Mouse (Mus musculus): ENCODE results near the gene Col16a1. TPM values are rescaled to one million over a fixed set of nuclear protein-coding genes. Genes with fewer than 3 reads are reported as not detected.

Gene Col16a1
- 10 to 100 TPM; 12.4 to 16.3 TPM for total RNA-seq (2021)

DNA sequence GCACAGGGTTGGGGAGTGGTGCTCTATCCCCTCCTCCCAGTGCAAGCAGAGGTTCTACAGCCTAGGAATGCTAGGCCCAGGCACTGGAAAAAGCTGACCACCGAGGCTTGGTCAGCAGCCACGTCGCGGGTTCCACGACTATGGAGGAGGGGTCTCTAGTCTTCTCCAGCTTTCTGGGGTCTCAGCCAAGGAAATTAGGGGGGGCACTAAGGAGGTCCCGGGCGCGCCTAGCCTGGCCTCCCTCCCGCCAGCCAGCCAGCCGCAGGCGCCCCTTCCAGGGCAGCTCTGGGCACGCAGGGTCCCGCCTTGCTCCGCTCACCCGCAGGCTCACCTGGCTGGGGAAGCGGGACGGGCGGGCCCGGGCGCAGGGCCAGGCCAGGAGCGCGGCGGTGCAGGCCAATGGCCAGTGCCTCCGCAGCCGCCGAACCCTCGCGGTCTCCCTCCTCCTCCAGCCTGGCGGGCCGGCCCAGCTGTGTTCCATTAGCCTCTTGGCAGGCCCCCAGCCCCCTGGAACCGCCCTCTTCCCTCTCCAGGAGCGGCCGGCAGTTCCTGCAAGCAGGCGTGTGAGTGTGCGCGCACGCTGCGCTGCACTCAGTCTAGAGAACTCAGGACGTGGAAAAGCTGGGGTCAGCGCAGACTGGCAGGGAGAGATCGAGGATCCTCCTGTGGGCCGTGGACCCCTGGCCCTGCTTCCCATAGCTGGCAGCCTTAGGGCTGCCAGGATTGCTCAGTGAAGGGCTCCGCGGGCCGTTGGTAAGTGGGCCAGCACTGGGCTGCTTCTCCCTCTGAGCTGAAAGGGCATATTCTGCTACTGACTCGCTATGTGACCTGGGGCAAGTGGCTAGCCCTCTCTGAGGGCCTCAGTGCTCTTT lies at the start of gene Col16a1:
Gene Col16a1, plus strand, starts transcription at position 510 of the 872 bp plus-strand sequence.
- DNase-seq, result peak; percentile 72 to 77

DNA sequence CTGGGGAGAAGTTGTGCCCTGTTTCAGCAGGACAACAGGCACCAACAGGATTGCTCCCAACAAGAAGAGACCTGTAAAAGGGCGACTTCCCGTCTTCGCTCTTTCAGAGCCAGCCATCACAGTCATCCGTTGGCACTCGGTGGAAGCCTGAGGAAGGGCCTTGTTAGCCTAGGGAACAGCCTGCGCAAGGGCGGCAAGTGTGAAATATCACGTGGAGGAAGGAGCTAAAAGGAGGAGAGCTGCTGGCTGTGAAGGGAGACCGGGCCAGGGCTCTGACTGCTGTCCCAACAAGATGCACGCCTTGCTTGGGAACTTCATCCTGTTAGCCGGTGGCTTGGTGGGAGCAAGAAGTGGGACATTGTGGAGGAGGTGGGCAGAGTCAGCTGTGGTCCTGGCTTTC lies 49.5 kb upstream of the Col16a1 start:
- no peak for DNase-seq

DNA sequence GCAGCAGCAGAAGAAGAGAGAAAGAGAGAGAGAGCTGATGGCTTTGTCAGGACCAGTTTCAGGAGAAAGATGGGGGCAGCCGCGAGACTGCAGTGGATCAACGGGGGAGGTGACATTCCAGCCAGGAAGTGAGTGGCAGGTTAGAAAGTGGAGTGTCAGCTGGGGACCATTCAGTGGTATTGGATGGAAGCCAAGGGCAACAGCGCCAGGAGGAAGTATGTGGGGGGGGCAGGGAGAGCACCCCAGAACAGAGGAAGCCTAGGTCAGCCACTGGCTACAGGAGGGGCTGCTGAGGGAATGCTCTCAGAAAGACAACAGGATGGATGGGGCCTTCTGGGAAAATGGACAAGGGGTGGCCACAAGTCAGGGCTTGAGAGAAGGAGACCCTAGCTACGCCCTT lies 45.9 kb upstream of the Col16a1 start:
- DNase-seq, result no peak

DNA sequence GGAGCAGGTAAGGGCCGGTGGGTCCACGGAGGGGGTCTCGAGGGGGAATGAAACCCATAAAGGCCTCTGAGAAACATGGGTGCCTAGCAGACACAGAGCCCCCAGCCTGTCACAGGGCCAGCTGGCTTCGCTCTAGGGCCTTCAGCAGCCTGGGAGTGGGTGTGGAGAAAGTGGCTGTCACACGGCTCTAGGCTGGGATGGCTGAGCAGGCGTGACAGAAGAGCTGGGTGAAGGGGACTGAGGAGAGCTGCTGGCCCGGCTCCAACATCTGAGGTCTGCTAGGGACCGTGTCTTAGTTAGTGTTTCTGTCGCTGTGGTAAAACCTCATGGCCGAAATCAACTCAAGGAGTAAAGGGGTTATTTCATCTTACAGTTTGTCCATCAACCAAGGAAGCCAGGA lies 45.5 kb upstream of the Col16a1 start:
- DNase-seq, result no peak

DNA sequence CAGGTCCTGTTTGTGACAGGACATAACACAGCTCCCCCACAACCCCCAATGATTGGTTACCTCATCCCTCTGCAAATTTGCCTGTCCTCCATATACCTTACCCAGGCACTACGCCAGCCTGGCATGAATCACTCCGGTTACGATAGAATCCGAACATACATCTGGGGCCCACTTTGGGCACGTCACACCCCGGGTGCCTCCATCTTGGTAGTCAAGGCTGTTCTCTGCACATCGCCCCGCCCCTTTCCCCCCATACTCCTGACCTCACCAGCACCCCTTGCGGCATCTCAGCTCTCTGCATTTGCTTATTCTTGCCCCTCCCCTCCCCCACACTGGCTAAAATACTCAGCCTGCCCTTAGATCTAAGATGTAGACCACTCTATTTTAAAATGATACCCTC lies 42.0 kb upstream of the Col16a1 start:
- DNase-seq, result no peak

DNA sequence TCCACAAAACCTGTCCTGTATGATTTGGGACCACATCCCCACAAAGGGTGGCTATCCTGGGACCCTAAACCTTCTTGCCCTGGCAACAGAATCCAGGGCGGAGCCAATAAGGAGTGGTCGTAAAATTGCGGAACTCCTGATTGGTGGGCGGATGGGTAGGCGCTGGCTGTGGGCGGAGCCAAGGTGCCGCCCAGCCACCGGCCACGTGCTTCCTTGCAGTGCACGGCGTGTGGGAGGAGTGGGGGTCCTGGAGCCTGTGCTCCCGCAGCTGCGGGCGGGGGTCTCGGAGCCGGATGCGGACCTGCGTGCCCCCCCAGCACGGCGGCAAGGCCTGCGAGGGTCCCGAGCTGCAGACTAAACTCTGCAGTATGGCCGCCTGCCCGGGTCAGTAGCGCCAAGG lies 41.1 kb upstream of the Col16a1 start:
- DNase-seq, result no peak

DNA sequence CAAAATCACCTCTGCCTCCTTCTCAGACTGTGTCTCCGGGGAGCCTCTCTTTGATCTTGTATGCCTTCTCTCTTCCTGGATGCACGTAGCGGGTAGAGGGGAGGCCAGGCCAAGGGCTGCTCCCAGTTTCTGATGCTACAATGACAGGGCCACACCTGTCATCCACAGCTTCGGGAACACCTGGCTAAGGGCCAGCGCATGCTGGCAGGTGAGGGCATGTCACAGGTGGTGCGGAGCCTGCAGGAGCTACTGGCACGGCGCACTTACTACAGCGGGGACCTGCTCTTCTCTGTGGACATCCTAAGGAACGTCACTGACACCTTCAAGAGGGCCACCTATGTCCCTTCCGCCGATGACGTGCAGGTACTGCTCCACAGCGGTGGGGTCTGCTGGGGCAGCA lies 38.6 kb upstream of the Col16a1 start:
- no peak for DNase-seq

DNA sequence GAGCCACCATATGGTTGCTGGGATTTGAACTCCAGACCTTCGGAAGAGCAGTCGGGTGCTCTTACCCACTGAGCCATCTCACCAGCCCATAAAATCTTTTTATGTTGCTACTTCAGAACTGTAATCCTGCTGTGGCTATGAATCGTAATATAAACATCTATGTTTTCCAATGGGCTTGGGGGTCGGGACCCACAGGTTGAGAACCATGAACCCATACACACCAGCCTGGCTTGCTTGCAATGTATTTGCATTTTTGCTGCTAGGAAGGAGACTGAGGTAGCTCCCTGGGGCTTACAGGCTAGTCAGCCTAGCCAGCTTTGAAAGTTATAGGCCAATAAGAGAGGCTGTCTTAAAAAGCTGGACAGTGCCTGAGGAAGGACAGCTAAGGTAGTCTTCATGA lies 36.9 kb upstream of the Col16a1 start:
- DNase-seq, result no peak

DNA sequence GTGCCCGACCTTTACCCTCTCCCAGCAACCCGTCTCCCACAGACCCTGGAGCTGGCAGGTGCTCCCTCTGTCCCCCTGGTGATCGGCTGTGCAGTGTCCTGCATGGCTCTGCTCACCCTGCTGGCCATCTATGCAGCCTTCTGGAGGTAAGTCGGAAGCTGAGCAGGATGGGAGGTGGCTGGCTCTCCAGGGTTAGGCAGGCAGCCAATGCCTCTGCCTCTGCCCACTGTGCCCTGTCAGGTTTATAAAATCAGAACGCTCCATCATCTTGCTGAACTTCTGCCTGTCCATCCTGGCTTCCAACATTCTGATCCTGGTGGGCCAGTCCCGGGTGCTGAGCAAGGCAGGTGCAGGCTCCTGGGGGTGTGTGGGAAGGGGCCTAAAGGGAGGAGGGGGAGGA lies 35.4 kb upstream of the Col16a1 start:
- no peak for DNase-seq

DNA sequence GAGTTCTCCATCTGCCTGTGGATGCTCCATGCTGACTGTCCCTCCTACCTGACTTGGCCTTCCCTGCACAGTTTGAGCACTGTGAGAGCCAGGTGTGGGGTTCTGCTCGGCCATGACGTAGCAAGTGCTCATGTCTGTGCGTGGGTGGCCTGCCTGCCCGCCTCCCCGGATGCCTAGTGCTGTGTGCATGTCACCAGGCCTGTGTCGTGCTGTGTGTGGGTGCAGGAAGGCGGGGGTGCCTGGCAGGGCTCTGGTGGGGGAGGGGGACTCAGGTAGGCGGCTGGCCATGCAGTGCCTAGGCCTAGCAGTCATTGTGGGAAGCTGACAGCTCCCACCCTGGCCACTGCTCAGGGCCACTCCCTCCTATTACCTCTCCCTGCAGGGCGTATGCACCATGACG lies 34.5 kb upstream of the Col16a1 start:
- DNase-seq, result peak; percentile 70 to 75

DNA sequence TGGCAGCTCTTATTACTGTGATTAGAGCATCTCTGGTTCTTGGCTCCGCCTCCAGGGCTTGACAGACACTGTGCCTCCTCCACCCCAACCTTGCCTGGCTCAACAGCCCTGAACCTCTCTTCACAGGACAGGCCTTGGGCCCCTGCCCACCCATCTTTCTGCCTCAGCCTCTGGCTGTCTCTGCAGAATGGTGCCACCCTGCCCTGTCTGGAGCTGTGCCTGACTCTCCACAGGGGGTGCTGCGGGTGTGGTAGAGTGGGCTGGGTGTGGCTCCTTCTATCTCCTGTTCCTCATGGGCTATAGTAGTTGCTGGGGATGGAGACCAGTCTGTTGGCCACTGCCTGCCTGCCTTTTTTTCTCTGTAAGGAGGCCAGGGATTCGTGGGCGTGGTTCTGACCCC lies 31.6 kb upstream of the Col16a1 start:
- no peak for DNase-seq

DNA sequence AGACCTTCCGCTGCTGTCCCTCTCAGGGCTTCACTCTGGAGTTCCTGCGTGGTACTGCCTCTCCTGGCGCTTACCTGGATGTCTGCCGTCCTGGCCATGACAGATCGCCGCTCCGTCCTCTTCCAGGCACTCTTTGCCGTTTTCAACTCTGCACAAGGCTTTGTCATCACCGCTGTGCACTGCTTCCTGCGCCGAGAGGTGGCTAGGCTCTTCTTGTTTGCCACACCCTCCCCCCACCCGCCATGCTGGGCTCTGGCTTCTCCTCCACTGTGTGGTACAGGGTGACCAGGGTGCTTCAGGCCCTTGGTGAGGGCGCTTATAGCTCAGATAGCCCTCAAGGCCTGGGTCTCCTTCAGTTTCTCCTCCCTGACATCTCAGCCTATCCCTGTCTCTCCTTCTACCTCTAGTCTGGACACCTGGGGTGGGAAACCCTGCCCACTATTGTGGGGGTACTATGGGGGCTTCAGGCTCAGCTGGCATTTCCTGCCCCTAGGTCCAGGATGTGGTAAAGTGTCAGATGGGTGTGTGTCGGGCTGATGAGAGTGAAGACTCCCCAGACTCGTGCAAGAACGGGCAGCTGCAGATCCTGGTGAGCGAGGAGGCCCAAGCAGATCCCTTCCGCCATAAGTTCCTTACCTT lies 30.5 kb upstream of the Col16a1 start:
- DNase-seq, result no peak

DNA sequence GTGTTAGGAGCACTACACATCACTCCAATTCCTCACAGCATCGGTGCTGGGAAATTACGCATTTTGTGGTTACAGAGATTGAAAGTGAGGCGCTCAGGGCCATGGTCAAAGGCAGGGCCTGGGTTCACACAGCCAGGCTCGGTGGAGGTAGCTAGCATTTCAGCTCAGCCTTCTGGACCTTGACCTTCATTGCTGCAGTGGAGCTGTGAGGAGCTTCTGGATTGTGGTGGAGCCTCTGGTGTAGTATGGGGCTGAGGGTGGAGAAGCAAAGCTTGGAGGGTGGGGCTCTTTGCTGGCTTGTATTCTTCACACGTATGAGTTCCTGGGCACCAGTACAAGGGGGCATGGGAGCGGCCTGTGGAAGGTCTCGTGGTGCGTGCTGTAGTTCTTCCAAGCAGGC lies 24.7 kb upstream of the Col16a1 start:
- no peak for DNase-seq

DNA sequence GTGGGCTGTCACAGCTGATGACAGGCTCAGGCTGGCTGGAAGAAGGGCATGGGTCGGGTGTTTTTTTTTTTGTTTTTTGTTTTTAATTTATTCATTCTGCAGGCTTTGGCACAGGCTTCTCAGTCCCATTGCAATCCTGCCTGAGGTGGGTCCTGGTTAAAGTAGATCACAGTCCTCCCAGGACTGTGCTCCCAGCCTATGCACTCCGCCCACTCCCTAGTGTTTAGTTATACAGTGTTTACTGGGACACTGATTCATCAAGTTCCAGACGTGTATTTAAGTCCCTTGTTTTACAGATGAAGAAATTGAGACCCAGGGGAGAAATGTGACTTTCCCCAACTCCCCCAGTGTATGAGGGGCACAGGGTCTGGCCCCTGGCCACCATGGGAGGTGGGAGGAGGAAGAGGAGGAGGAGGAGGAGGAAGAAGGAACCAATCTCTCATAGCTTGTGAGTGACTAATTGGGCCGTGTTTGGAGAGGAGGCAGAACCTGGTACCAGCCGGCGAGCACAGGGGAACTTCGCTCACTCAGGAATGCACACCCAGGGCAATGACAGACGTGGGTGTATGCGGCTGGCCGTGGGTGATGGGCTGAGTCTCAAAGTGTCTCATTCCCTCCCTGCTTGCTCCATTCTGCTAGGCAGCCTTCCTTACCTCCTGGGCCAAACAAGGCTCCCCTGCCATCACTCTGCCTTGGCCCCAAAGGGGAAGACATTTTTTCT lies 24.0 kb upstream of the Col16a1 start:
- DNase-seq, result peak in 1 of 2 experiments; percentile 42

DNA sequence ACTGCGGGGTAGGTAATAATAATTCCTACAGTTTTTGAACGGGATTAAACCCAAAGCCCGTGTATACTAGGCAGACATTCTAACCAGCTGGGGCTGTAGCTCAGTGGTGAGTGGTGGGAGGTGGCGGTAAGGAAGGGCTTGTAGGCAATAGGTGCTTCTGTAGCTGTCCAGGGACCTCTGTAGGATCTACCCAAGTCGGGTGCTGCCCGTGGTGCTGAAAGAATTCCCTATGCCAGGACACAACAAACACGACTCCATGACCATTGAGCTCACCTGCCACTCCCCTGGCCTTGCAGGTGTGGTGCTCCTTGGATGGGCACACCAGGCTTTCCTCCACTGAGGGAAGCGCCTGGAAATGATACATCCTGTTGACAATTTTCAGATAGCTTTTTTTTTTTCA lies 22.1 kb upstream of the Col16a1 start:
- no peak for DNase-seq

DNA sequence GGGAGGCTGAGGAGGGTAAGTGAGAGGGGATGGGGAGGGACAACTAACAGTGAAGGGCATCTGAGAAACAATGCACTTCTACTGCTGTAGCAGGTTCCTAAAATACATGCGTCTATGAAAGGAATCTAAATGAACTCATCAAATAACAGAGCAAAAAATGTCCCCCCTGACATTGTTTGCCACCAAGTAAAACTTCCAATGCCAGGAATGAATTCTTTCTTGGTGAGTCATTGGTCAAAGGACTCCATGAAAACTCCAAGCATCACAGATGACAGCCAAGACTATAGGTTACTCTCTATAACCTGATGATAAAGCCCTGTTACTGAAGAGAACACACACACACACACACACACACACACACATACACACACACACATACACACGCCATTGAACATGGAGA lies 16.5 kb upstream of the Col16a1 start:
- no peak for DNase-seq

DNA sequence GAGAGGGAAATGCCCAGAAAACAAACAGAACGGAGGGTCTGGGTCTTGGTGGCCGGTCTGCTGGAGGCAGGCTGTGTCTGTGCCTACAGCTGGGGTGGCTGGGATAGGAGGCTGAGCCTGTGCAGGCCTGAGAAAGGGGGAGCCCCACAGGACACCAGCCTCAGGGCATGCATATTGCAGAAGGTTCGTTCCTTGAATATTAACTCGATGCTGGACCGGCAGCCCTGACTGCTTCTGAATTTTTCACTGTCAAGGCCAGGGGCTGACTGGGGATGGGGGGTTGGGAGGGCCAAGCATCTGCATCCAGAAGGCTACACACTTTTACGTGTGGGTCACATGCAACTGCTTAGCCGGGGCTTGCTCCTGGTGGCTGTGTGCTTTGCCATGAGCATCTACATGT lies 14.1 kb upstream of the Col16a1 start:
- DNase-seq, result no peak

DNA sequence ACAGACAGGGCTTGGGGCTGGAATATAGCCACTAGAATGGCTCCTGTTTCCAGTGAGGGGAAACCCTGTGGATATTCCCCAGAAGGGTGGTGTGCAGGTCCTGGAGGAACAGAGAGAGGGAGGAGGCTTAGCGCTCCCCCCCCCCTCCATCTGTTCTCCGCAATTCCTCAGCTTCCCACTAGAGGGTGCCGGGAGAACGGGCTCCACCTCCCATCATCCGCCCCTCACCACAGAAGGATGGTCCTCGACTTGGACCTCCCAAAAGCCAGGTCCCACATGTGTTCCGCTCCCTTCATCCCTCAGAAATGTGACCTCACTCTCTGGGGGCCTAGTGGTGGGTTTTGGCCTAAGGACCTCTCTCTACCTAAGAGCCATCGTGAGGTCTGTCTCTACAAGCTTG lies 11.5 kb upstream of the Col16a1 start:
- DNase-seq, result peak; percentile 40 to 55

DNA sequence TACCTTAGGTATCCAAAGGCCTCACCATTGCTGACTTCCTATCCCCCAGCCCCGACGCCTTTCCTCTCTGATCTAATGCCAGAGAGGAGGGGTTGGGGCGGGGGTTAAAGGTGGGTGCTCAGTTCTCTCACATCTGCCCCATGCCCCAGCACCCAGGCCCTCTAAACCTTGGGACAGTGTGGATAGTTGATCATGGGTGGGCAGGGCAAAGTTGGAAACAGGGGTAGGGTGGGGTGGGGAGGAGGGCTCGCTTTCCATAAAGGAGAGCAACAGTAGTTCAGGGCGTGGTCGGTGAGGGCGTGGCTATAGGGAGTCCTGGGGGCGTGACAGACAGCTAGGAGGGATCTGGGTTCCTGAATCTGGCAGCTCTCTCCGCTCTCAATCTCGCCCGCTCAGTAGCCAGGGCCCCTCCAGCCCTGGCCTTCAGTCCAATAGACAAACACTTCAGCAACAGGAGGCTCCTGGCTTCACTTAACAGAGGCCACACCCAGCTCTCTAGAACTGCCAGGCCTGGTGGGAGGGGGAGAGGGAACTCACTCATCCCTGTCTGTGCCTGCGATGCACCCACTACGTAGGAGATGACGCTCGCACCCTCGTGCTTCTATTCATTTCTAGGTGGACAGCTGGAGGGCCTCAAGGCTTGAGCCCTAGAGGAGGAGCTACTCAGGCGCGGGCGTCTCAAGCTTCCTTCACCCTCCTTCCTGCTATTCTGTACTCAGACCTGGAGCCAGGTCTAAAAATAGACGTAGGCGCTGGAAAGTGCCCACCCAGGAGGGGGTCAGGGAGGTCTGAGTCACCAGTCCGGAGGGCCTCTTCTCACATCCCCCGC lies 10.9 kb upstream of the Col16a1 start:
- DNase-seq, result peak in 1 of 2 experiments; percentile 39

DNA sequence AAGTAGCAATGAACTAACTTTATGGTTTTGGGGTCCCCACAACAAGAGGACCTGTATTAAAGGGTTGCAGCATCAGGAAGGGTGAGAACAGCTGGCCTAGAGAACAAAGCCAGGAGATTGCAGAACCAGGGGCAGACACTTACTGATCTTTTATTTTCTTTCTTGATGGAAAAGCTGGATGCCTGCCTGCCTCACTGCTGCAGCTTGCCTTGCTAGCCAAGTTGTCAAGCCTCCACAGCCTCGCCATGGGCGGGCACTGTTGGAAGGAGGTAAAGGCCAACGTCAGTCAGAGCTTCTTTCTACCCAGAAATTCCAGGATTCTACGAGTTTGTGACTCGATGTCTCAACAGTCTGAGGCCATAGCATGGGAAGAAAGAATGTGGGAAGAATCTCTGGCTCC lies 8.3 kb upstream of the Col16a1 start:
- DNase-seq, result no peak

DNA sequence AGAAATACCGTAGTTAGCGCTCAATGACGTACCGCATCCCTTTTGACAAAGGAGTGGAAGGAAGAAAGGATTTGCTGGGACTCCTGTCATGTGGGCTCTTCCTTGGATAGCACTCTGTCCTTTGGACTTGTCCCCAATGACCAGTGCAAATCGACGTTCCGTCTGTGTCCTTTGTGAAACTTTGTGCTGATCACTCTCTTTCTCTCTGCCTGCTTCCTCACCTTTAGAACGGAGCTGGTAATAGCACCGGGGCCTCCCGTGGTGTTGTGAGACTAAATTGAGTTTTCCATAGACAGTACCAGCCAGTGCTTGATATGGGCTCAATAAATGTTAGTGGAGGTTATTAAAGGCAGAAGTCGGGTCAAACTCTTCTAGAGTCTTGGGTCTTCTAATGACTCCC lies 6.6 kb upstream of the Col16a1 start:
- DNase-seq, result no peak

DNA sequence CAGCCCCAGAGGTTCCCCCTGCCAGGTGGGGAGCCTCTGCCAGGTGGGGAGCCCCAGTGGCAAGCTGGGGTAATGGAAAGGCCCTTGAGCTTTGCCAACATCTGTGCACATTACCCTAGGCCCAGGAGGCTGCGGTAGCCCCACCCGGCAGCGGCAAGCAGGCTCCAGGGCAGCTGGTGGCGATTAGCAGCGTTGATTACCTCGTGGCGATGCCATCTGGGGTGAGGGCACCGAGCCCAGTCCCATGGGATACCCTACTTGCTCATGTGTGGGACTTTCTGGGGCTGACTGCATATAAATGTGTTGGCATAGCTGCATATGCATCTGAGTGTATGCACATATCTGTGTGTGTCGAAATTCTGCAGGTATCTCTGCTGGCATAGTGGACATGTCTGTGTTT lies 3.4 kb upstream of the Col16a1 start:
- DNase-seq, result no peak

DNA sequence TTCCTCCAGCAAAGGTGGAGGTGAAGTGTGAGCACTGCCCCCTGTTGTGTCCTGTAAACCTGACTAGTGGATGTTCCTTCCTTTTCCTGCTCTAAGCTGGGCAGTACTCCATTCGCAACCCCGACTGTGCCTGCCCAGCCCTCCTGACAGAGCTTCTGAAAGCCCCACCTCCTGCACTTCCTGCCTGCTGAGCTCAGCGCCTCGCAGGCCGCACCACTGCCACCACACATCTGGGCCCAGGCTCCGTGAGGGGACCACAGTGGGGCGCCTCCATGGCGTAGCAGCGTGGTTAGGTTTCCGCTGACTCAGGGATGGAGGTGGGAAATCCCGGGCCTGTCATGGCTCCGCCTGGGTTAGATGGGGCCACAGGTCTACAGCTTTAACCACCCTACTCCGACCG lies 2.0 kb upstream of the Col16a1 start:
- no peak for DNase-seq

Measured in layer of hippocampus, postnatal 36 days (tissue).